Mouse (Mus musculus) left cerebral cortex, adult 2 months (tissue): ENCODE measurements around the gene Ttc17. TPM values are rescaled to one million over a fixed set of nuclear protein-coding genes. Genes with fewer than 3 reads are reported as not detected.

ENCODE experiments used
- DNase-seq, 2 experiments: peaks; one replicate each; pipeline ENCODE4 v3.0.0; 2021 to 2022; ENCODE audit warnings: low spot score in 2 of 2, mixed read lengths in 1 of 2; ENCODE audit errors: extremely low spot score in 1 of 2
- H3K27ac ChIP-seq: fragments of 200-600 bp; 2 replicates; pipeline ENCODE4 v1.8.1; 2022
- H3K4me3 ChIP-seq: fragments of 200-600 bp; 2 replicates; pipeline ENCODE4 v1.8.1; 2022
- CTCF ChIP-seq: fragments of 200-600 bp; IDR thresholded peaks from 2 replicates; pipeline ENCODE4 v1.8.1; 2022; ENCODE audit warnings: antibody characterized with exemption, mild to moderate bottlenecking, moderate library complexity
- intact Hi-C: fragments of 180-260 bp; cut with DNase I; formaldehyde crosslinking; loops from one replicate; pipeline ENCODE4 v1.15.1; 2025
- total RNA-seq, 2 experiments: library from RNA; stranded (reverse); gene quantifications; 2 replicates each; pipeline ENCODE4 v1.2.3; 2021

Gene Ttc17
- total RNA-seq, 2 experiments from 2014 or later: 33.5 to 35.4 TPM

GRCm38 (mm10) chr2:94283526-94283925 lies 123.0 kb downstream of the Ttc17 start:
- TF ChIP-seq CTCF: no peak
- Histone ChIP-seq H3K4me3 (no peak overlapping the region), H3K27ac (no peak overlapping the region)
- intact Hi-C loops: no loop called here
- DNase-seq: no peak

- no peak for DNase-seq
- intact Hi-C loops: no loop called here
- no peak for TF ChIP-seq CTCF
- Histone ChIP-seq H3K4me3 (no peak overlapping the region), H3K27ac (no peak overlapping the region)
Measured at GRCm38 (mm10) chr2:94279596-94279995, 126.9 kb downstream of the Ttc17 start.

- TF ChIP-seq CTCF: no peak
- intact Hi-C loops: no loop called here
- Histone ChIP-seq H3K4me3 (no peak overlapping the region), H3K27ac (no peak overlapping the region)
- no peak for DNase-seq
Measured at GRCm38 (mm10) chr2:94276103-94276502, 130.4 kb downstream of the Ttc17 start.

GRCm38 (mm10) chr2:94275658-94276057 lies 130.8 kb downstream of the Ttc17 start:
- Histone ChIP-seq H3K4me3 (no peak overlapping the region), H3K27ac (no peak overlapping the region)
- no peak for TF ChIP-seq CTCF
- no peak for DNase-seq
- intact Hi-C loops: no loop called here

- peak overlapping the region; percentile 93 for H3K27ac ChIP-seq
- peak; percentile 87 to 89 for DNase-seq
- TF ChIP-seq CTCF: no peak
- intact Hi-C loops: loop anchor here (1.0 kb wide), 1 partner anchor 9 kb away; no protein-coding TSS in a partner anchor
- peak overlapping the region; percentile 54 for H3K4me3 ChIP-seq
Measured at GRCm38 (mm10) chr2:94273154-94274021, 133.1 kb downstream of the Ttc17 start.

- H3K4me3 ChIP-seq: no peak overlapping the region
- DNase-seq: no peak
- intact Hi-C loops: no loop called here
Measured at GRCm38 (mm10) chr2:94271176-94271575, 135.3 kb downstream of the Ttc17 start.

GRCm38 (mm10) chr2:94268835-94269234 lies 137.7 kb downstream of the Ttc17 start:
- no peak for DNase-seq
- intact Hi-C loops: no loop called here
- H3K4me3 ChIP-seq: no peak overlapping the region
- no peak overlapping the region for H3K27ac ChIP-seq
- no peak for TF ChIP-seq CTCF

More at GRCm38 (mm10) chr2:94271176-94271575, 135.3 kb downstream of the Ttc17 start:
- TF ChIP-seq CTCF: no peak
- H3K27ac ChIP-seq: no peak overlapping the region

- DNase-seq: no peak
Measured at GRCm38 (mm10) chr2:94267213-94267850, 139.2 kb downstream of the Ttc17 start.

GRCm38 (mm10) chr2:94266381-94267160 lies 139.9 kb downstream of the Ttc17 start:
- Histone ChIP-seq H3K27ac (0 out of 2 replicates have a peak overlapping the region, but pooled peaks have one; percentile 11), H3K4me3 (no peak overlapping the region)
- no peak for DNase-seq
- intact Hi-C loops: no loop called here
- TF ChIP-seq CTCF: no peak

More at GRCm38 (mm10) chr2:94267213-94267850, 139.2 kb downstream of the Ttc17 start:
- intact Hi-C loops: no loop called here
- Histone ChIP-seq H3K4me3 (no peak overlapping the region), H3K27ac (no peak overlapping the region)
- TF ChIP-seq CTCF: no peak

- Histone ChIP-seq H3K4me3 (peak overlapping the region; percentile 39), H3K27ac (peak overlapping the region; percentile 65)
- no peak for TF ChIP-seq CTCF
- intact Hi-C loops: no loop called here
- peak in 1 of 2 experiments; percentile 45 for DNase-seq
Measured at GRCm38 (mm10) chr2:94265221-94266191, 141.0 kb downstream of the Ttc17 start.
